Mouse (Mus musculus): ENCODE measurements around the gene Rnf19b. TPM values are rescaled to one million over a fixed set of nuclear protein-coding genes. Genes with fewer than 3 reads are reported as not detected.

The Rnf19b gene
- total RNA-seq, 4 experiments from 2014 or later: 38.6 to 49.5 (median 41.8) TPM

GRCm38 (mm10) chr4:129113083-129113988 lies 55.3 kb downstream of the Rnf19b start:
- peak; percentile 87 to 88 for DNase-seq (ENCODE audit: low spot score in 2 of 2)

GRCm38 (mm10) chr4:129116703-129117102 lies 58.6 kb downstream of the Rnf19b start:
- DNase-seq (ENCODE audit: low spot score in 2 of 2): no peak

GRCm38 (mm10) chr4:129117720-129118510 lies 59.8 kb downstream of the Rnf19b start:
- DNase-seq (ENCODE audit: low spot score in 2 of 2): no peak

GRCm38 (mm10) chr4:129119708-129120107 lies 61.6 kb downstream of the Rnf19b start:
- DNase-seq (ENCODE audit: low spot score in 2 of 2): no peak

- DNase-seq (ENCODE audit: low spot score in 2 of 2): no peak
Observed at GRCm38 (mm10) chr4:129120520-129121445, 62.7 kb downstream of the Rnf19b start.

- no peak for DNase-seq (ENCODE audit: low spot score in 2 of 2)
Observed at GRCm38 (mm10) chr4:129121569-129122086, 63.6 kb downstream of the Rnf19b start, which contains the start of gene Hpca. Gene Hpca, minus strand, starts transcription at chr4:129122036.

- no peak for DNase-seq (ENCODE audit: low spot score in 2 of 2)
Observed at GRCm38 (mm10) chr4:129122107-129122506, 64.0 kb downstream of the Rnf19b start.

- DNase-seq (ENCODE audit: low spot score in 2 of 2): peak in 1 of 2 experiments; percentile 79
Observed at GRCm38 (mm10) chr4:129122719-129123118, 64.6 kb downstream of the Rnf19b start.

GRCm38 (mm10) chr4:129124652-129125146 lies 66.6 kb downstream of the Rnf19b start:
- peak in 1 of 2 experiments; percentile 79 for DNase-seq (ENCODE audit: low spot score in 2 of 2)

- DNase-seq (ENCODE audit: low spot score in 2 of 2): no peak
Observed at GRCm38 (mm10) chr4:129125736-129126451, 67.8 kb downstream of the Rnf19b start.

- no peak for DNase-seq (ENCODE audit: low spot score in 2 of 2)
Observed at GRCm38 (mm10) chr4:129128582-129129338, 70.7 kb downstream of the Rnf19b start.

- DNase-seq (ENCODE audit: low spot score in 2 of 2): no peak
Observed at GRCm38 (mm10) chr4:129129387-129129786, 71.3 kb downstream of the Rnf19b start.

GRCm38 (mm10) chr4:129130149-129130548 lies 72.1 kb downstream of the Rnf19b start:
- no peak for DNase-seq (ENCODE audit: low spot score in 2 of 2)

GRCm38 (mm10) chr4:129130755-129131303 lies 72.8 kb downstream of the Rnf19b start:
- DNase-seq (ENCODE audit: low spot score in 2 of 2): no peak

GRCm38 (mm10) chr4:129134799-129135585 lies 76.9 kb downstream of the Rnf19b start:
- peak in 1 of 2 experiments; percentile 76 for DNase-seq (ENCODE audit: low spot score in 2 of 2)

All from layer of hippocampus, adult 8-10 months (tissue).